ENCODE assay signal across 19 mouse cellular contexts in genomic region chr17:26544319-26544963, GRCm38 (mm10). TPM values are rescaled to one million over a fixed set of nuclear protein-coding genes. Genes with fewer than 3 reads are reported as not detected.
DNase-seq lines count a peak whose midpoint lies in the region; ATAC-seq and TF ChIP-seq lines count a peak whose summit lies in the region.
"Had no signal": no experiment of that assay in that cellular context is flagged by ENCODE, and none has a peak within 500 bp of the region (broad histone marks: within the 10 kb centered on the region; RNA-seq: fewer than 3 reads in every experiment).

No protein-coding gene starts in this region.

- H3K9ac ChIP-seq in heart, embryonic 13.5 days, result peak overlapping the region; percentile 58; the same call in 1 of the 2 replicates
- 0 out of 2 replicates have a peak overlapping the region, but pooled peaks have one; percentile 14 for H3K9ac ChIP-seq in lung, embryonic 16.5 days (ENCODE audit: low read length)
- H3K9ac ChIP-seq: intestine, embryonic 15.5 days; neural tube, embryonic 13.5 days; stomach, embryonic 15.5 days had no signal

- H3K27me3 ChIP-seq in heart, embryonic 13.5 days (replicated peaks), result peaks cover 5% of the 10 kb centered on the region; the same call in 1 of the 2 replicates
- H3K27me3 ChIP-seq in lung, embryonic 16.5 days (ENCODE audit: control insufficient read depth, insufficient read depth, low read depth, low read length), result no peaks in the 10 kb centered on the region
- H3K27me3 ChIP-seq: intestine, embryonic 15.5 days; stomach, embryonic 15.5 days had no signal

- H3K9me3 ChIP-seq in heart, embryonic 13.5 days, result no peaks in the 10 kb centered on the region
- no peaks in the 10 kb centered on the region for H3K9me3 ChIP-seq in lung, embryonic 16.5 days (ENCODE audit: control insufficient read depth, low read length)
- H3K9me3 ChIP-seq: forebrain, embryonic 10.5 days; intestine, embryonic 15.5 days; neural tube, embryonic 13.5 days; stomach, embryonic 15.5 days had no signal

- no peak overlapping the region for H3K4me3 ChIP-seq in heart, embryonic 13.5 days
- no peak overlapping the region for H3K4me3 ChIP-seq in lung, embryonic 16.5 days (ENCODE audit: low read length)
- H3K4me3 ChIP-seq: forebrain, embryonic 10.5 days; intestine, embryonic 15.5 days; neural tube, embryonic 13.5 days; stomach, embryonic 15.5 days had no signal

- ATAC-seq in heart, embryonic 13.5 days (ENCODE audit: extremely low read depth, insufficient number of reproducible peaks, low FRiP score, low TSS enrichment), result no peak
- no peak for ATAC-seq in lung, embryonic 16.5 days (ENCODE audit: low read depth)
- ATAC-seq in megakaryocyte-erythroid progenitor cell, adult 5-6 weeks (replicated peaks; ENCODE audit: low FRiP score, low TSS enrichment, poor library complexity, severe bottlenecking), result peak; percentile 85
- ATAC-seq: intestine, embryonic 15.5 days; midbrain, embryonic 16.5 days had no signal

- intact Hi-C loops in heart, postnatal 10 days (cut with DNase I), result no loop called here

- no peak overlapping the region for H3K4me2 ChIP-seq in heart, embryonic 13.5 days
- no peak overlapping the region for H3K4me2 ChIP-seq in lung, embryonic 16.5 days (ENCODE audit: low read depth, low read length)
- H3K4me2 ChIP-seq: intestine, embryonic 15.5 days; neural tube, embryonic 13.5 days; stomach, embryonic 15.5 days had no signal

- H3K27ac ChIP-seq in heart, embryonic 13.5 days (replicated peaks), result 0 out of 2 replicates have a peak overlapping the region, but pooled peaks have one; percentile 48
- H3K27ac ChIP-seq in lung, embryonic 16.5 days (ENCODE audit: low read length), result peak overlapping the region; percentile 63
- H3K27ac ChIP-seq: forebrain, embryonic 10.5 days; intestine, embryonic 15.5 days; macrophage; neural tube, embryonic 13.5 days; stomach, embryonic 15.5 days had no signal

- no peaks in the 10 kb centered on the region for H3K36me3 ChIP-seq in heart, embryonic 13.5 days
- no peaks in the 10 kb centered on the region for H3K36me3 ChIP-seq in lung, embryonic 16.5 days (ENCODE audit: control insufficient read depth, insufficient read depth, low read length)
- H3K36me3 ChIP-seq: forebrain, embryonic 10.5 days; intestine, embryonic 15.5 days; neural tube, embryonic 13.5 days; stomach, embryonic 15.5 days had no signal

- DNase-seq in heart, postnatal 10 days, result no peak
- DNase-seq in lung, postnatal 4 days, result no peak
- peak; percentile 36 for DNase-seq in brain, embryonic 14.5 days (ENCODE audit: low read depth)
- no peak for DNase-seq in frontal cortex, adult 2 months (ENCODE audit: extremely low spot score in 1 of 2, low spot score in 1 of 2)
- DNase-seq in embryo, embryonic 10 days (ENCODE audit: low spot score), result no peak
- DNase-seq: cerebellum, adult 9-10 months; kidney, postnatal 25 days; layer of hippocampus, postnatal 36 days; left cerebral cortex, postnatal 4 days; thymus, postnatal 14 days had no signal

- no peak for TF ChIP-seq POLR2A in brain, embryonic 14.5 days (IDR thresholded peaks at IDR 0.05; ENCODE audit: borderline replicate concordance, extremely low read depth, insufficient read depth, insufficient read length, poor library complexity, severe bottlenecking)

- no peak for TF ChIP-seq CTCF in brain, embryonic 14.5 days (IDR thresholded peaks at IDR 0.05; ENCODE audit: borderline replicate concordance, extremely low read depth, insufficient read depth, insufficient read length)

- whole genome bisulfite sequencing in heart, embryonic 13.5 days, result 44% methylated on average over 8 of the region's 8 CpGs
- WGBS in lung, embryonic 16.5 days, result 54% methylated on average over 8 of the region's 8 CpGs

- H3K4me1 ChIP-seq in heart, embryonic 13.5 days, result peaks cover 31% of the 10 kb centered on the region
- peaks cover 32% of the 10 kb centered on the region for H3K4me1 ChIP-seq in lung, embryonic 16.5 days (replicated peaks; ENCODE audit: control insufficient read depth, insufficient read depth, low read length)

RNA-seq across cellular contexts. Expression of gene Ergic1, which starts 16.8 kb away (rescaled TPM):
- polyA plus RNA-seq in heart, embryonic 13.5 days (2015; fragmentation: Nextera tagmentation; extraction: Ambion mirVana), result 103 and 121 TPM in 2 replicates
- 10 to 100 TPM; 84.4 to 87.8 TPM for total RNA-seq in heart, postnatal 10 days (2021)
- polyA plus RNA-seq in lung, embryonic 16.5 days (2015; fragmentation: Nextera tagmentation; extraction: Ambion mirVana), result 84.3 and 94.6 TPM in 2 replicates
- 193 and 218 TPM in 2 replicates for polyA plus RNA-seq in brain, embryonic 14.5 days (2012; rRNA removed)
- total RNA-seq in megakaryocyte-erythroid progenitor cell, adult 5-6 weeks (2014; fragmentation: Nextera tagmentation), result 51.7 and 55.0 TPM in 2 replicates
- total RNA-seq in megakaryocyte-erythroid progenitor cell, adult 5-6 weeks (2017), result 31.6 and 40.3 TPM in 2 replicates
- polyA plus RNA-seq in frontal cortex, adult 2 months (2012; rRNA removed), result 123 and 134 TPM in 2 replicates

RNA-seq across cellular contexts. Expression of gene Dusp1, which starts 17.5 kb away (rescaled TPM):
- polyA plus RNA-seq in heart, embryonic 13.5 days (2015; fragmentation: Nextera tagmentation; extraction: Ambion mirVana), result 32.8 and 33.1 TPM in 2 replicates
- total RNA-seq in heart, postnatal 10 days (2021), result 100 to 1,000 TPM in 1 of 2 experiments, 10 to 100 TPM in 1; 60.1 to 100 TPM
- polyA plus RNA-seq in lung, embryonic 16.5 days (2015; fragmentation: Nextera tagmentation; extraction: Ambion mirVana), result 25.2 and 28.4 TPM in 2 replicates
- 56.2 and 71.8 TPM in 2 replicates for polyA plus RNA-seq in brain, embryonic 14.5 days (2012; rRNA removed)
- total RNA-seq in megakaryocyte-erythroid progenitor cell, adult 5-6 weeks (2014; fragmentation: Nextera tagmentation), result 18.4 and 29.1 TPM in 2 replicates
- total RNA-seq in megakaryocyte-erythroid progenitor cell, adult 5-6 weeks (2017), result 73.3 and 79.0 TPM in 2 replicates
- polyA plus RNA-seq in frontal cortex, adult 2 months (2012; rRNA removed), result 40.9 and 60.5 TPM in 2 replicates
